Mouse (Mus musculus) brown adipose tissue, adult 24 weeks (tissue): ENCODE measurements around the gene Cdc42se2. TPM values are rescaled to one million over a fixed set of nuclear protein-coding genes. Genes with fewer than 3 reads are reported as not detected.
A peak's percentile ranks its signal among the peaks of the same experiment; 100 is the strongest.

Experiments used
- H3K27ac ChIP-seq: fragments of 200-500 bp; replicated peaks from 2 replicates; pipeline ENCODE4 v1.5.1; 2012; ENCODE audit warnings: low read depth, mild to moderate bottlenecking, low read length
- H3K4me1 ChIP-seq: fragments of 200-500 bp; 2 replicates; pipeline ENCODE4 v1.6.1; 2012; ENCODE audit warnings: low read length, mixed read lengths; ENCODE audit not compliant: control insufficient read depth, insufficient read depth, insufficient read length
- H3K4me3 ChIP-seq: fragments of 200-500 bp; 2 replicates; pipeline ENCODE4 v1.5.1; 2012; ENCODE audit warnings: low read depth, mild to moderate bottlenecking, low read length, moderate library complexity; ENCODE audit not compliant: insufficient read depth
- polyA plus RNA-seq: library from polyadenylated mRNA; stranded (reverse); fragments of >200 nt; gene quantifications from 2 replicates; pipeline ENCODE4 v1.2.4, GENCODE M21; 2012; ENCODE audit not compliant: missing spikeins, insufficient read depth, insufficient read length

Gene Cdc42se2
- polyA plus RNA-seq, 1 experiment, result 11.8 TPM

DNA sequence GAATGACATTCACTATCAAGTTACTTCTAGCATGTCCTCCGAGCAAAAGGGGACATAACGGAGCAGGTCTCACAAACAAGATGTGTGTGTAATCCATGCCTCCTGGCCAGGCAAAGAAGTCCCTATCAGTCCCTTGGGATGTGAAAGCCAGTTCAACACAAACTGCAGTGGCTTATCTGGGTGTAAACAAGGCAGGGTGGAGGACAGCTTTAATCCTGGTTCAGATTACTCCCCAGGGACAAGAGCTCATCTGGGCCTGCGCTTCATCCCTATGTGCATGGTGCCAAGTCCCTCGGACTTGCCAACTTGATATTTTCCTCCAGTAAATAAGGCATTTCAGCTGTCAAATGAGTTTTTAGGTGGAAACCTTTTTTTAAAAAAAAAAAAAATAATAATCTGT lies 36.0 kb downstream of the Cdc42se2 start:
- H3K27ac ChIP-seq, result 0 out of 2 replicates have a peak overlapping the region, but pooled peaks have one; percentile 11

GRCm38 (mm10) chr11:54748891-54749290 lies 38.6 kb downstream of the Cdc42se2 start:
- Histone ChIP-seq H3K4me1 (peaks cover 7% of the 10 kb centered on the region), H3K27ac (no peak overlapping the region), H3K4me3 (no peak overlapping the region)

More for the DNA sequence above, 36.0 kb downstream of the Cdc42se2 start:
- Histone ChIP-seq H3K4me1 (peaks cover 23% of the 10 kb centered on the region), H3K4me3 (no peak overlapping the region)

DNA sequence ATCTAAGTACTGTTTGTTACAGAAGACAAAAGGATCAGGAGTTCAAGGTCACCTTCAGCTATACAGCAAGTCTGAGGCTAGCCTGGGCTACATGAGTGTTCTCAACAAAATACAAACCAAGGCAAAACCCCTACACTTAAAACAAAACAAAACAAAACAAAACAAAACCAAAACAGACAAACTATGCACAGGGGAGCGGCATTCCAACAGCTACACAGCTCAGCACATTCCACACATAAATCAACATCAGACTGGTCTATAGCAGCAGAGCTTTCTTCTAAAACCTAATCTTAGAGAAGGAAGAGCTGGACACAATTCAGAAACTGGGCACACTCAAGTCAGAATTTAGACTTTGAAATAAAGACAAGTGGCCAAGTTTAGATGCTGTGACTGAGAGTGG lies 43.2 kb downstream of the Cdc42se2 start:
- no peaks in the 10 kb centered on the region; the same call in 1 of the 2 replicates for H3K4me1 ChIP-seq
- H3K27ac ChIP-seq, result no peak overlapping the region
- H3K4me3 ChIP-seq, result no peak overlapping the region

DNA sequence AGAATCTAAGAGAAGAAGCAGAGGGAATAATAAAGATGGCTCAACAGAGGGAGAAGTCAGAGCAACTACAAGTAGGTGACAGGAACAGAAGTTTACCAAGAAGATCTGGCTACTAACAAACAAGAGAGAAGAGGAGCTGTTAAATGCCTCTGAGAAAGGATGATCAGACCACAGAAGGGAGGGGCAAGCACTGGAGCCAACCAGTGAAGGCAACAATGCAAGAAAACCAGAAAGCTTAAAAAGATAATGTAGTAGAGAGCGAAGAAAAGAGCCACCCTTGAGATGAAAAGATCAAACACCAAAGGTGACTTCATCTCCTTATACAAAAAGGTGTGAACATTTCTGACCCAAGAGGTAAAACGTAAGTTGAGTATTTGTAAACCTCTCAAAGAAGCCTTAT lies 46.1 kb downstream of the Cdc42se2 start:
- no peak overlapping the region for H3K27ac ChIP-seq
- H3K4me3 ChIP-seq, result no peak overlapping the region
- H3K4me1 ChIP-seq, result peaks cover 4% of the 10 kb centered on the region

GRCm38 (mm10) chr11:54739012-54739750 lies 48.3 kb downstream of the Cdc42se2 start:
- Histone ChIP-seq H3K4me3 (no peak overlapping the region), H3K4me1 (peaks cover 4% of the 10 kb centered on the region), H3K27ac (no peak overlapping the region)

DNA sequence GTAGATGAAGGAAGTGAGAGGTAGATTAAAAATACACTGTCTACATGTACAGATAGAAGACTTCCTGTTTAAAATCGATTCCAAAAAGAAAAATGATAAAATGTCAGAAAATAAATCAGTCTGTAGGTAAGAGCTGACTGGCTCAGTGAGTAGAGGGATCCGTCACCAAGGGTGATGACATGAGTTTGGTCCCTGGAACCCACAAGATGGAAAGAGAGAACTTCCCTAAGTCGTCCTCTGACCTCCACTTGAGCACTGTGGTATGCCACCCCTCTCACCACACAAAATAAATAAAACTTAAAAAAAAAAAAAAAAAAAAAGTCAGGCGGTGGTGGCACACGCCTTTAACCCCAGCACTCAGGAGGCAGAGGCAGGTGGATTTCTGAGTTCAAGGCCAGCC lies 50.6 kb downstream of the Cdc42se2 start:
- Histone ChIP-seq H3K27ac (no peak overlapping the region), H3K4me1 (peaks cover 4% of the 10 kb centered on the region; the same call in 1 of the 2 replicates), H3K4me3 (no peak overlapping the region)

DNA sequence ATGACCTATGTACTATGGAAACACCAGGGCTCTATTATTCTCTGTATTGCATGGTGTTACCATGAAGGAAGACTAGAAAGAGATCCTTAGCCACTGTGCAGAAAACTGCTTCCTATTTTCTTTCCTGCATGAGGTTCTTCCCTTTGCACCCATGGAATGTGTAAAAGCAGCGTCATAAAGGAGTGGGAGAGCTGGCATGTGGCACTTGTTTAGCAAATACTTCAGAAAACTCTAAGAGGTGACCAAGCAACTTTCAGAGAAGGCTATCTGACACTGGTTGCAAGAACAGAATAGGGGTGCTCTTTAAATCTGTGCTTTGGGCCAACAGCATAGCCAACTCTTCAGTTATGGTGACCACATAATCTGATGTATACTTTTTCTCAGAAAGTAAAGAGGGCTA lies 52.4 kb downstream of the Cdc42se2 start:
- Histone ChIP-seq H3K4me3 (no peak overlapping the region), H3K4me1 (peaks cover 4% of the 10 kb centered on the region; the same call in 1 of the 2 replicates), H3K27ac (no peak overlapping the region)

GRCm38 (mm10) chr11:54733546-54733945 lies 53.9 kb downstream of the Cdc42se2 start:
- Histone ChIP-seq H3K4me3 (no peak overlapping the region), H3K27ac (no peak overlapping the region), H3K4me1 (peaks cover 4% of the 10 kb centered on the region; the same call in 1 of the 2 replicates)

- Histone ChIP-seq H3K4me3 (no peak overlapping the region), H3K27ac (no peak overlapping the region), H3K4me1 (peaks cover 13% of the 10 kb centered on the region; the same call in 1 of the 2 replicates)
Observed at GRCm38 (mm10) chr11:54731367-54731766, 56.1 kb downstream of the Cdc42se2 start.

GRCm38 (mm10) chr11:54730931-54731330 lies 56.5 kb downstream of the Cdc42se2 start:
- H3K4me3 ChIP-seq, result no peak overlapping the region
- H3K27ac ChIP-seq, result no peak overlapping the region
- peaks cover 12% of the 10 kb centered on the region; the same call in 1 of the 2 replicates for H3K4me1 ChIP-seq

DNA sequence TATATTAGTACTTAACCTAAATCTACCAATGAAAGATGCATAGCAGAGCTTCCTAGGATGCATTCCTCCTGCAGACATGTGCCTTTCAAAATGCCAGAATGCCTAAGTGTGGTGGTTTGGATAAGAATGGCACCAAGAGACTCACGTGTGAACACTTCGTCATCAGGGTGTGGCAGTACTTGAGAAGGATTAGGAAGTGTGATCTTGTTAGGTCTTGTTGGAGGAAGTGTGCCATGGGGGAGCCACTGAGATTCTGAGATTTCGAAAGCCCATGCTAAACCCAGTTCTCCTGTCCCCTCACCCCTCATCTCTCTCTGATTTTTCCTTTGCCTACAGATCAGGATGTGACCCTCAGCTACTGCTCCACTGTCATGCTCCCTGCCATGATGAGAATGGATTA lies 58.2 kb downstream of the Cdc42se2 start:
- Histone ChIP-seq H3K4me3 (no peak overlapping the region), H3K4me1 (peaks cover 15% of the 10 kb centered on the region), H3K27ac (peak overlapping the region; percentile 7; the same call in 1 of the 2 replicates)

DNA sequence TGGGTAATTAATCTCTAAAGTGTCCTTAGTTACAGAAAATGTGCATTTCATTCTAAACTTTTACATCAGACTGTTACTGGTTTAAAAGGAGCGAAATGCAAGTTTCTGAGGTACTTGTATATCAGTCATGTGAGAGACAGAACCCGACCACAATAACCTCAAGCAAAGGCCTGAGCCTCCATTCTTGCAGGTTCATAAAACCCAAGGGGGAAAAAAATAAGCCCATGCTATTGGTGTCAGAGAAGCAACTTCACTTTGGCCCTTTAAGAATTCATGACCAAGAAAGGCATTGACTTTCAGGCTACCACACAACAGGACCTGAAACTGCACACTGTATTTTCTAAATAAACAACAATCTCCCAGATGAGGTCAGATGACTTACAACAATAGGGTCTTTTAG lies 59.1 kb downstream of the Cdc42se2 start:
- no peak overlapping the region for H3K27ac ChIP-seq
- H3K4me3 ChIP-seq, result no peak overlapping the region
- peaks cover 15% of the 10 kb centered on the region for H3K4me1 ChIP-seq

DNA sequence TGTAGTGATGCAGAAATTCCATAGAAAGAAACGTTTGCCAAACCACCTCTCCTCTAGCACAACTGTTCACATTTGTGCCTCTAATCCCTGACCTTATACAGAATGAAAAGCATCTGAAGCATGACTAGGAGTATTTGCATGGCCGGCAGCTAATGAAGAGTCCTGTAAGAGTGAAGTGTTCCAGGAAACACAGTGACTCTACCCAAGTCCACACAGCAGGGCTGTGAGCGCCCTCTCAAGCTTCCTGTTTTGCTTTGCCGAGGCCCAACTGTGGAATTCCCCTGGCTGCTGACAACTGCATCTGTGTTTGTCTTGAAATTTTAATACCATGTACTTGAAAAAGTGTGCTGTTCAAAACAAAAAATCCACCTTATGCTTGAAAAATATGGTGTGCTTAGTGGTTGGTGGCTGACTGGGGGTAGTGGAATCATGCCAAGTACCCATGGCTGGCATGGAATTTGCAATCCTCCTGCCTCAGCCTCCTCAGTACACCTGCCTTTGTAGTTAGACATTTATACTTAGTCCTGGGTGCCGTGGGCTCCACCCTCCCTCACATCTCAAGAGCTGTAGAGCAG lies 60.1 kb downstream of the Cdc42se2 start:
- Histone ChIP-seq H3K4me1 (peaks cover 15% of the 10 kb centered on the region), H3K27ac (peak overlapping the region; percentile 78), H3K4me3 (no peak overlapping the region)

DNA sequence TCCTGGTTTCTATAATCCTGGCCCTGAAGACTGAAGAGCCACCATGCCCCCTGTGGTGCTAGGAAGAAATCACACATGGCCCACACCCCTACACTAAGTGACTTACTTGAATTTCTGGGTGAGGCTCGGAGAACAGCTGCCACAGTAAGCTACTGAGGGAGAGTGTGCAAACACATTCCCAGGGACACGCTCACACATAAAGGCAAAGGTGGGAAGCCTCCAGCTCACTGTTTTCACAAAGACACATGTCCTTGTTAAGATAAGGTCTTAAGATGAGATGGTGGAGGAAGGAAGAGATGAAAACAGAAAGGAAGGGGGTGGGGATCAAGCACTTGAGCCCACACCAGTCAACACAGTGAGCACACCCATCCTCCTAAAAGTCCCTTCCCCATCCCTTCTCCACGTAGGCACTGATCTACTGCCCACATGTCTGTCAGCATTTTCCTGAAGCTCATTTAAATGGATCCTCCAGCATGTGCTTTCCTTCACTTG lies 60.9 kb downstream of the Cdc42se2 start:
- Histone ChIP-seq H3K4me3 (no peak overlapping the region), H3K27ac (peak overlapping the region; percentile 43), H3K4me1 (peaks cover 15% of the 10 kb centered on the region)

GRCm38 (mm10) chr11:54724353-54725034 lies 63.0 kb downstream of the Cdc42se2 start:
- no peak overlapping the region for H3K4me3 ChIP-seq
- peaks cover 15% of the 10 kb centered on the region for H3K4me1 ChIP-seq
- no peak overlapping the region for H3K27ac ChIP-seq
